Mouse (Mus musculus): Measurements from ENCODE around the gene Pm20d1. TPM values are rescaled to one million over a fixed set of nuclear protein-coding genes. Genes with fewer than 3 reads are reported as not detected.

Gene Pm20d1
- total and polyA plus RNA-seq, 3 experiments = not detected

GRCm38 (mm10) chr1:131769296-131769695 is 27.9 kb upstream of the Pm20d1 start:
- Histone ChIP-seq H3K27me3 (ENCODE audit: control insufficient read depth in 1 of 2, insufficient read depth in 2 of 2, low read length in 2 of 2) (peaks cover 30 to 34% of the 10 kb centered on the region in 2 experiments), H3K79me2 (ENCODE audit: control insufficient read depth, insufficient read depth, low read length, poor library complexity) (no peaks in the 10 kb centered on the region), H3K4me1 (ENCODE audit: control insufficient read depth in 1 of 2, insufficient read depth in 2 of 2, low read length in 2 of 2) (no peaks in the 10 kb centered on the region; a peak in 1 of 4 replicates), H3K9ac (ENCODE audit: control insufficient read depth, low read depth, low read length, poor library complexity, severe bottlenecking) (no peak overlapping the region), H3K9me3 (replicated peaks; ENCODE audit: insufficient read depth, low read length) (no peaks in the 10 kb centered on the region), H3K36me3 (ENCODE audit: control insufficient read depth in 1 of 2, insufficient read depth in 2 of 2, low read length in 2 of 2) (no peaks in the 10 kb centered on the region), H3K4me3 (ENCODE audit: control insufficient read depth in 1 of 2, insufficient read depth in 1 of 2, low read depth in 2 of 2, low read length in 2 of 2) (no peak overlapping the region), H3K27ac (ENCODE audit: control insufficient read depth, low read depth, low read length) (no peak overlapping the region)
- TF ChIP-seq TAL1 (IDR thresholded peaks at IDR 0.05; ENCODE audit: low read length) (no peak), UBTF (IDR thresholded peaks at IDR 0.05; ENCODE audit: borderline replicate concordance, insufficient read depth, low read depth, low read length) (no peak), TCF12 (IDR thresholded peaks at IDR 0.05; ENCODE audit: low read depth, low read length) (no peak), CTCF (IDR thresholded peaks at IDR 0.05 in 2 of 3, conservative IDR thresholded peaks at IDR 0.05 in 1 of 3; ENCODE audit: control insufficient read depth in 1 of 3, insufficient read depth in 1 of 3, low read depth in 2 of 3, low read length in 3 of 3, poor library complexity in 1 of 3, severe bottlenecking in 1 of 3) (no peak)
- DNase-seq (ENCODE audit: low read depth, low spot score) = no peak

GRCm38 (mm10) chr1:131770656-131771055 is 26.5 kb upstream of the Pm20d1 start:
- no peaks in the 10 kb centered on the region for H3K36me3 ChIP-seq (ENCODE audit: control insufficient read depth in 1 of 2, insufficient read depth in 2 of 2, low read length in 2 of 2)
- H3K9ac ChIP-seq (ENCODE audit: control insufficient read depth, low read depth, low read length, poor library complexity, severe bottlenecking) = no peak overlapping the region
- H3K79me2 ChIP-seq (ENCODE audit: control insufficient read depth, insufficient read depth, low read length, poor library complexity) = no peaks in the 10 kb centered on the region
- no peaks in the 10 kb centered on the region for H3K4me1 ChIP-seq (ENCODE audit: control insufficient read depth in 1 of 2, insufficient read depth in 2 of 2, low read length in 2 of 2)
- DNase-seq (ENCODE audit: low read depth, low spot score) = no peak
- peaks cover 32 to 39% of the 10 kb centered on the region in 2 experiments for H3K27me3 ChIP-seq (ENCODE audit: control insufficient read depth in 1 of 2, insufficient read depth in 2 of 2, low read length in 2 of 2)
- TF ChIP-seq RAD21 (IDR thresholded peaks at IDR 0.05; ENCODE audit: low read depth, low read length) = no peak
- no peak for TF ChIP-seq POLR2A (IDR thresholded peaks at IDR 0.05; ENCODE audit: control insufficient read depth in 1 of 2, insufficient read depth in 1 of 2, low read depth in 1 of 2, low read length in 2 of 2, poor library complexity in 1 of 2)
- TF ChIP-seq CTCF (IDR thresholded peaks at IDR 0.05 in 2 of 3, conservative IDR thresholded peaks at IDR 0.05 in 1 of 3; ENCODE audit: control insufficient read depth in 1 of 3, insufficient read depth in 1 of 3, low read depth in 2 of 3, low read length in 3 of 3, poor library complexity in 1 of 3, severe bottlenecking in 1 of 3) = no peak
- no peak for TF ChIP-seq ZMIZ1 (IDR thresholded peaks at IDR 0.05; ENCODE audit: low read depth, low read length)
- no peak for TF ChIP-seq POLR2AphosphoS5 (IDR thresholded peaks at IDR 0.05; ENCODE audit: borderline replicate concordance, low read depth, low read length)
- no peak for TF ChIP-seq ELF1 (IDR thresholded peaks at IDR 0.05; ENCODE audit: low read depth, low read length)
- no peak for TF ChIP-seq JUND (IDR thresholded peaks at IDR 0.05; ENCODE audit: low read depth, low read length)
- TF ChIP-seq NELFE (IDR thresholded peaks at IDR 0.05; ENCODE audit: low read depth, low read length) = no peak
- TF ChIP-seq UBTF (IDR thresholded peaks at IDR 0.05; ENCODE audit: borderline replicate concordance, insufficient read depth, low read depth, low read length) = no peak
- TF ChIP-seq MAX (IDR thresholded peaks at IDR 0.05; ENCODE audit: low read length) = no peak
- TF ChIP-seq TAL1 (IDR thresholded peaks at IDR 0.05; ENCODE audit: low read length) = no peak
- no peak for TF ChIP-seq EP300 (IDR thresholded peaks at IDR 0.05; ENCODE audit: low read depth in 1 of 2, low read length in 2 of 2)
- no peak for TF ChIP-seq TBP (IDR thresholded peaks at IDR 0.05; ENCODE audit: low read depth, low read length)
- TF ChIP-seq MYC (IDR thresholded peaks at IDR 0.05; ENCODE audit: low read depth, low read length) = no peak
- no peak for TF ChIP-seq RCOR1 (IDR thresholded peaks at IDR 0.05; ENCODE audit: low read depth, low read length)
- H3K27ac ChIP-seq (ENCODE audit: control insufficient read depth, low read depth, low read length) = no peak overlapping the region
- no peak overlapping the region for H3K4me3 ChIP-seq (ENCODE audit: control insufficient read depth in 1 of 2, insufficient read depth in 1 of 2, low read depth in 2 of 2, low read length in 2 of 2)
- no peaks in the 10 kb centered on the region for H3K9me3 ChIP-seq (replicated peaks; ENCODE audit: insufficient read depth, low read length)

Data from MEL (cell line).